Mouse (Mus musculus) limb, embryonic 15.5 days (tissue): ENCODE measurements at regions not wholly inside any gene's neighbourhood (a gene's known extent, or its start where the extent isn't known, plus 50 kb on each side); places are given as distances from the start of the nearest gene placed in this dataset.

Experiments used
- ATAC-seq: fragments of 200-750 bp; cut with Nextera tagmentation; 2 replicates; pipeline ENCODE4 v1.8.0; 2017; ENCODE audit warnings: low read depth, moderate TSS enrichment; ENCODE audit not compliant: insufficient number of reproducible peaks, low FRiP score, low TSS enrichment
- H3K27ac ChIP-seq: fragments of 300-500 bp; sonication (generic); 2 replicates; pipeline ENCODE4 v1.5.1; 2015; ENCODE audit warnings: moderate library complexity, mild to moderate bottlenecking, inconsistent platforms
- H3K27me3 ChIP-seq: fragments of 300-500 bp; sonication (generic); 2 replicates; pipeline ENCODE4 v1.6.1; 2015; ENCODE audit warnings: inconsistent platforms
- H3K36me3 ChIP-seq: fragments of 300-500 bp; sonication (generic); 2 replicates; pipeline ENCODE4 v1.6.1; 2015; ENCODE audit warnings: inconsistent platforms
- H3K4me1 ChIP-seq: fragments of 300-500 bp; sonication (generic); 2 replicates; pipeline ENCODE4 v1.6.1; 2015; ENCODE audit warnings: inconsistent platforms
- H3K4me2 ChIP-seq: fragments of 300-500 bp; sonication (generic); 2 replicates; pipeline ENCODE4 v1.6.1; 2015; ENCODE audit warnings: mild to moderate bottlenecking, inconsistent platforms
- H3K4me3 ChIP-seq: fragments of 300-500 bp; sonication (generic); 2 replicates; pipeline ENCODE4 v1.5.1; 2015; ENCODE audit warnings: mild to moderate bottlenecking, inconsistent platforms
- H3K9ac ChIP-seq: fragments of 300-500 bp; sonication (generic); 2 replicates; pipeline ENCODE4 v1.6.1; 2015; ENCODE audit warnings: inconsistent platforms
- H3K9me3 ChIP-seq: fragments of 300-500 bp; sonication (generic); 2 replicates; pipeline ENCODE4 v1.6.1; 2016; ENCODE audit warnings: inconsistent platforms
- WGBS: fragments of 180-500 bp; shearing (Covaris S2); methylation state at CpG from one replicate; pipeline ENCODE4 v1.1.7; 2015; 5-methylcytosine and 5-hydroxymethylcytosine counted together

DNA sequence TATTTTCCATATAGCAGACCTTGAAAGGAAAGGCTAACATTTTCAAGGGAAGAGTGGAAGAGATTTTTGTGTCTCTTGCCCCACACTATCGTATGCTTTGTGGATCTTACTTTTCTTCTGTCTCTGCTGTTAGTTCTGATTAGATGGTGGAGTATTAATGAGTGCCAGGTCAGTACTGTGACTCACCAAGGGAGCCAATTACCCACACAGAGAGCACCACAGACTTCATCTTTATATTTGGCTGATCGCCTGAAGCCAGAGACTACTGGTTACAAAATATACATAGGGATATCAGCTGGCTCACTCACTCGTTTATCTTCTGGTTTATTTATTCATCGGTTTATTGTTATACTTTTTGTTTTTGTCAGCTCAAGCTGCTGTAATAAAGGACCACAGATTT is 381.5 kb downstream of the Brinp2 start:
- 62% methylated on average over 4 of the region's 4 CpGs for WGBS
- Histone ChIP-seq H3K27ac (no peak overlapping the region), H3K9ac (no peak overlapping the region), H3K4me1 (no peaks in the 10 kb centered on the region), H3K4me2 (no peak overlapping the region), H3K4me3 (no peak overlapping the region), H3K27me3 (no peaks in the 10 kb centered on the region), H3K9me3 (no peaks in the 10 kb centered on the region), H3K36me3 (no peaks in the 10 kb centered on the region)
- no peak for ATAC-seq

DNA sequence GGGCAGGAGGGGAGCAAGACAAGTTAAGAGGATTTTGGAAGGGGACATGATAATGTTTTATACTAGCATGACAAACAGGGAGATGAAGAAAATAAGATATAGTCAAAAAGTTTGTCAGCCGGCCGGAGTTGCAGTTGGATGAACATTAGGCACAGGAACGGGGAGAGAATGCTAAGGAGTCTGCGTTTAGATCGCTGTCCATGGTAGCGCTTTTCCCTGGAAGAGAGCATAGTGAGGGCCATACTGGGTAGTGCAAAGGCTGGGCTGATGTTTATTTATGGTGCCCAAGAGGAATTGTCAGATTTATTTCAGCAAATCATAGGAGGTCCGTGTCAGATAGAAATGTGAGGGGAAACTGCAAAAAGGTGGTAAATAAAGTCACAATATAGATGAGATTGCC is 337.0 kb downstream of the Brinp2 start:
- no peak for ATAC-seq

DNA sequence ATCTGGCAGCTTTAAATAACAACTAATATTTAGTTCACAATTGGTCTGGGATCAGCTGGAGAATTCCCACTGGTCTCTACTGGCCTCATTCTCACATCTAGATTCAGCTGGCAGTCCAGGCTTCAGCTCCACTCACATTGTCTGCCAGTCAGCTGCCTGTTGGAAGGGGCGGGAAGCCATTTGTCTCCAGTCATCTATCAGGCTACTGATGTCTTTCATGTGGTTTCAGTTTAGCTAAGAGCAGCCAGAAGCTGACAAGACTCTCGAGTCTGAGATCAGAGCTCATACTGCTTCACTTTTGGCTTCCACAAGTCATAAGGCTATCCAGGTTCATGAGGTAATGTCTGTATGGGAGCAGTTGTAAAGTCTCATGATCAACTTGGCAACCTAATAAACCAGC is 316.4 kb downstream of the Brinp2 start:
- H3K9ac ChIP-seq: no peak overlapping the region
- no peak for ATAC-seq
- H3K4me1 ChIP-seq: no peaks in the 10 kb centered on the region
- no peaks in the 10 kb centered on the region for H3K27me3 ChIP-seq
- no peak overlapping the region for H3K27ac ChIP-seq
- H3K36me3 ChIP-seq: no peaks in the 10 kb centered on the region
- 22% methylated on average over 2 of the region's 2 CpGs for WGBS
- no peak overlapping the region for H3K4me3 ChIP-seq
- H3K4me2 ChIP-seq: no peak overlapping the region
- no peaks in the 10 kb centered on the region for H3K9me3 ChIP-seq

More for the DNA sequence above, 337.0 kb downstream of the Brinp2 start:
- Histone ChIP-seq H3K9me3 (no peaks in the 10 kb centered on the region), H3K36me3 (no peaks in the 10 kb centered on the region), H3K9ac (no peak overlapping the region), H3K27me3 (no peaks in the 10 kb centered on the region), H3K27ac (no peak overlapping the region), H3K4me3 (no peak overlapping the region), H3K4me1 (no peaks in the 10 kb centered on the region), H3K4me2 (no peak overlapping the region)
- 20% methylated on average over 7 of the region's 7 CpGs for WGBS

DNA sequence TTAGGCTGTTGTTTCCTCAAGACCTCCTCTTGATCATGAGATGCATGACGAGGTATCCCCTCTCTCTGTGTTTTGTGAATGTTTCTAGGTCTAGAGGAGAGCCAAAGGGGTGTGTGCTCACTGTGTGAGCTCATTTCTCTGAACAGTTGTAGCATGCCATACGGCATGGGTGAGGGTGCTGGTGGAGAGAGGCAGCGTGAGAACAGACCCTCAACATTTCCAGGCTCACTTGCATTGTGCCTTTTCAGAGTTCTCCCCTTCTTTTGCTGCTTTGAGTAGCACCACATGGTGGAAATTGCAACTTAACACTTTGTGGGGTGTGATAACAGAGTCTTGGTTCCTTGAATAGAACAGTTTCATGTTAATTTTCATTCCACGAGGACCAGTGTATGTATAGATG is 315.8 kb downstream of the Brinp2 start:
- no peak for ATAC-seq
- Histone ChIP-seq H3K9me3 (no peaks in the 10 kb centered on the region), H3K4me2 (no peak overlapping the region), H3K27ac (no peak overlapping the region), H3K4me3 (no peak overlapping the region), H3K4me1 (no peaks in the 10 kb centered on the region), H3K27me3 (no peaks in the 10 kb centered on the region), H3K9ac (no peak overlapping the region), H3K36me3 (no peaks in the 10 kb centered on the region)
- 68% methylated on average over 4 of the region's 4 CpGs for WGBS

DNA sequence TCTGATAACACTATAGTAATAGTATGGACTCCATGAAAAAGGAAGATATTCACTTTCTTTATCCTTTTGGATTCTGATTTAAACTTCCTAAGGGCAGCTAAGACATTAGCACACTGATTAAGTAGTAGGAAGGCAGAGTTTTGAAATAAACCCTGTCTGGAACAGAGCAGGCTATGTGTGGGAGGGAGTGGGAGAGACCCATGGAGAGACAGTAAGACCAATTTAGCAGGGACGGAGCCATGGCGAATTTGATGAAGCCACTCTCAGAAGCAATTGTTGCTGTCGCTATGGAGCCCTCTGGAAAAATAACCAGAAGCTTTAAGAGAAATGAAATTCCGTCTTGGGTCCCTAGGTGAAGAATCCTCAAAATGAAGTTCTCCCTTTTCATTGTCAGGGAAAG is 303.5 kb downstream of the Brinp2 start:
- Histone ChIP-seq H3K27me3 (no peaks in the 10 kb centered on the region), H3K27ac (no peak overlapping the region), H3K36me3 (no peaks in the 10 kb centered on the region), H3K4me1 (no peaks in the 10 kb centered on the region), H3K4me3 (no peak overlapping the region), H3K9me3 (no peaks in the 10 kb centered on the region), H3K9ac (no peak overlapping the region), H3K4me2 (no peak overlapping the region)
- WGBS: 78% methylated on average over 4 of the region's 4 CpGs
- ATAC-seq: no peak

DNA sequence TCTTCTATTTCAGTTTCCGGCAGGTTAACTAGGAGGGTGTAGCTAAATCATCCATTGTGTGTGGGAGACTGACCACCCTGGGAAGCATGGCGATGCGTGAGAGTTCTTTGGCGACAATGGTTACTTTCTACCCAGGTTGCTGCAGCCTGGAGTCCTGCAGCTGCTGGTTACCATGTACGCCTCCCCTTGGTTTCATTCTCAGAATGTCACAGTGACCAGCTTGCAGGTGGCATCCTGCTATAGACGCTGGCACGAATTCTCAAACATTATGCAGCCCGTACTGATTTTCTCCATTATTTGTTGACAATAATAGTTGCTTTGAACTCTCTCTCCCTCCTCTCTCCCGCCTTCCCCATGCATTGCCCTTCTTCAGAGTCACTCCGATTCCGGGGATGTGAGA is 301.2 kb downstream of the Brinp2 start:
- WGBS: 84% methylated on average over 11 of the region's 11 CpGs
- no peaks in the 10 kb centered on the region for H3K9me3 ChIP-seq
- H3K4me3 ChIP-seq: no peak overlapping the region
- no peak overlapping the region for H3K9ac ChIP-seq
- no peak for ATAC-seq
- no peaks in the 10 kb centered on the region for H3K4me1 ChIP-seq
- H3K27me3 ChIP-seq: no peaks in the 10 kb centered on the region
- no peak overlapping the region for H3K27ac ChIP-seq
- no peaks in the 10 kb centered on the region for H3K36me3 ChIP-seq
- no peak overlapping the region for H3K4me2 ChIP-seq

DNA sequence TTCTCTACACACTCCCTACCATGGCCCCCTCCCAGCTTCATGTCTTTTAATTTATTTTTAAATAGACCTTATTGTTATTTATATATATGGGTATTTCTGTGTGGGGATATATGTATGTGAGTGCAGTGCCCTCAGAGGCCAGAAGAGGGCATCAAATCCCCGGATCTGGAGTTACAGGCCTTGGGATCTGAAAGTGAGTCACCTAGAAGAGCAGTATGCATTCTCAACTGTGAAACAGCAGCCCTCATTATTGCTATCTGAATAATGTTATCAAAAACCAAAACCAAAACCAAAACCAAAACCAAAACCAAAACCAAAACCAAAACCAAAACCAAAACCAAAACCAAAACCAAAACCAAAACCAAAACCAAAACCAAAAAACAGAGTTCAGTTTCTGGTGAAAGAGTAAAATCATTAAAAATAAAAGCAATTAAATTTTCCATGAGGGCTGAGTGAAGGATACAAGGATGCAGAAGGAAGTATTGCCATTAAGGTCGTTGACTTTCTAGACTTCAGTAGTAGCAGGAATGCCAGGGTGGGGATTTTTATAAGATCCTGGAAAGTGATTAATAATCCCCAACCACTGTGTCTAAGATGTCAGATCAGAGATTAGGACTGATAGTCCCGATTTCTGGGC is 299.0 kb downstream of the Brinp2 start:
- Histone ChIP-seq H3K4me3 (no peak overlapping the region), H3K27me3 (no peaks in the 10 kb centered on the region), H3K27ac (no peak overlapping the region), H3K9ac (no peak overlapping the region), H3K4me1 (no peaks in the 10 kb centered on the region), H3K4me2 (no peak overlapping the region), H3K9me3 (no peaks in the 10 kb centered on the region), H3K36me3 (no peaks in the 10 kb centered on the region)
- 53% methylated on average over 3 of the region's 3 CpGs for WGBS
- no peak for ATAC-seq

DNA sequence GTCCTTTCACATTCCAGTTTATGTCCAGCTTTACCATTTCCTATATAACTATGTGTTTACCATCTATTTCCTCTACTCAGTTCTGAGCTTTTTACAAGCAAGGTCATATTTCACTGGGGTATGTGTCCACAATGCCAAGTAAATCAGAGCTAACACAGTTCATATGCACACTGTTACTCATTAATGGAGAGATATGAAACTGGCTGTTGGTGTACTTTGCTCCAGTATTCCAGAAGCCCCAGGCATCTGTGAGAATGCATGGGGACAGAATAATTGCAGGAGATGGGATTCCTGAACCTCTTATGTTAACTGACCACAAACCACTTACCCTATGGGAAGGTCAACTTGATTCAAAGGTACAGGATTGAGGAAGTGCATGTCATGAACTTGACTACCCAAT is 298.3 kb downstream of the Brinp2 start:
- ATAC-seq: no peak

DNA sequence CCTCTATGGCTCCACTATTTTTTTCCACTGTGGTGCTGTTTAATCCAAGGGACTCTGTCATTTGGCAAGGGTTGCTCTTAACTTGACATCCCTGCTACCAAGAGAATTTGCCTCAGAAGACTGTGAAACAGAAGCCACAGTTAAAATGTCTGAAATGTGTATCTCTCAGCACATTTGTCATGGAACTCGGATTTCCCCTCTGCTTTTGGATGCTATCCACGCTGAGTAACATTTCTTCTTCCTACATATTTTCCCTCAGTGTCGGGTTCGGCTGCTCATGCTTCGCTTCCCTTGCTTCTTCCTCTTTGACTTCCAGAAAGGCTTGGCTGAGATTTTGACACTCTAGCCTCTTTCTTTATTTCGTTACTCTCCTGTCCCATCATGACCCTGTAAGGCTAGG is 294.1 kb downstream of the Brinp2 start:
- H3K36me3 ChIP-seq: no peaks in the 10 kb centered on the region
- no peak for ATAC-seq
- no peak overlapping the region for H3K4me2 ChIP-seq
- 78% methylated on average over 6 of the region's 6 CpGs for WGBS
- no peaks in the 10 kb centered on the region for H3K27me3 ChIP-seq
- no peak overlapping the region for H3K9ac ChIP-seq
- no peak overlapping the region for H3K27ac ChIP-seq
- no peaks in the 10 kb centered on the region for H3K9me3 ChIP-seq
- no peak overlapping the region for H3K4me3 ChIP-seq
- H3K4me1 ChIP-seq: no peaks in the 10 kb centered on the region

More for the DNA sequence above, 298.3 kb downstream of the Brinp2 start:
- Histone ChIP-seq H3K27me3 (no peaks in the 10 kb centered on the region), H3K9ac (no peak overlapping the region), H3K4me2 (no peak overlapping the region), H3K4me1 (no peaks in the 10 kb centered on the region), H3K27ac (no peak overlapping the region), H3K36me3 (no peaks in the 10 kb centered on the region), H3K9me3 (no peaks in the 10 kb centered on the region), H3K4me3 (no peak overlapping the region)

DNA sequence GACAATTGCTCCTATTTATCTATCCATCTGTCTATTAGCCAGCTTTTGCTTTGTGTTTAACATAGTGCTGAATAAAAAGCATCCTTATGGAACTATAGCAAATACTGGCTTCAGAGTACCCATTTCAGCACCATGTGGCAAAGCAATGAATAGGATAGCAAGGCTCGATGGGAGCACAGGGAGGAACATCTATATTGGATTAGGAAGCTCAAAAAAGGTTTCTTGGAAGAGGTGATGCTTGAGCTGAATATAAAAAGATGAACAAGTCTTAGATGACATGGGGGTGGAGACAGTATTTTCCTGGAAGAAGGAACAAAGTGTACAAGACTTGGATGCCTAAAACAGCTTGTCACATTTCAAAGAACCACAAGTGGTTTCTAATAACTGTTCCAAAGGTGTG is 273.9 kb downstream of the Brinp2 start:
- 74% methylated on average over 1 of the region's 1 CpGs for WGBS
- Histone ChIP-seq H3K27ac (no peak overlapping the region), H3K4me3 (no peak overlapping the region), H3K27me3 (no peaks in the 10 kb centered on the region), H3K9ac (no peak overlapping the region), H3K9me3 (no peaks in the 10 kb centered on the region), H3K4me1 (no peaks in the 10 kb centered on the region), H3K4me2 (no peak overlapping the region), H3K36me3 (no peaks in the 10 kb centered on the region)
- ATAC-seq: no peak

DNA sequence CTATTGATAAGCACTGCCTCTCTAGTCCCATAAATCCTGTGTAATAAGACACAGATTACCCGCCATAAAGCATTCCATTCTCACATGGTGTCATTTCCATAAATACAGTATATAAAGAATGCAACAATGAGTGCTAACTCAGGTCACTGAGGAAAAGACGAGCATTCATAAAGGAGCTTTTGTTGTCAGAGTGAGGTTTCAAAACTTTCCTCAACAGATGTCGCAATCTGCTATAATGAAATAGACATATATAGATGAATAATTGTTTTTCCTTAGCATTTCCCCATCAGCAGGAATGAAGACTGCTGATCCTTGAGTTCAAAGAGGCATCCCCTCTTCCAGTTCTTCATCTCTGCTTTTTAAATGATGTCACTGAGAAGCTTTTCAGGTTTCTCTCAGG is 270.3 kb downstream of the Brinp2 start:
- H3K27ac ChIP-seq: no peak overlapping the region
- H3K9me3 ChIP-seq: no peaks in the 10 kb centered on the region
- H3K4me1 ChIP-seq: no peaks in the 10 kb centered on the region
- H3K9ac ChIP-seq: no peak overlapping the region
- no peaks in the 10 kb centered on the region for H3K36me3 ChIP-seq
- no peak overlapping the region for H3K4me3 ChIP-seq
- no peaks in the 10 kb centered on the region for H3K27me3 ChIP-seq
- WGBS: 73% methylated on average over 3 of the region's 3 CpGs
- ATAC-seq: no peak
- no peak overlapping the region for H3K4me2 ChIP-seq

DNA sequence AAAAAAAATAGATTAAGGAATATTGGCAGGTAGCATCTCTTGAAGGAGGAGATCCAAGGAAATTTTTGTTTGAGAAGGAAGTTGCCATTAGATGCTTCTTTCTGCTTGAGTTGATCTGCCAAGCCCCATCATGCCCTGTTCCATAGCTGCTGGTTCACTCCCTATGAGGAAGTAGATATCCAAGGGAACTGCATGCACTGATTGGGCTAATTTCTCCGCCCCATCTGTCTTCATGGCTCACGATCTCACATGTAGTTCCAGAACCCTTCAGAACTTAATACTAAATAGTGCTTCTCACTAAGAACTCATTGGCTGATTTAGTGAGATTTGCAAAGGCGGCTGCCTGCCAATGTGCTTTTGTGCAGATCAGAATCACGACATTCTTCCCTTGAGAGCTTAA is 258.6 kb downstream of the Brinp2 start:
- 80% methylated on average over 4 of the region's 4 CpGs for WGBS
- H3K4me3 ChIP-seq: no peak overlapping the region
- H3K27me3 ChIP-seq: no peaks in the 10 kb centered on the region
- ATAC-seq: no peak
- H3K4me1 ChIP-seq: no peaks in the 10 kb centered on the region
- H3K9me3 ChIP-seq: no peaks in the 10 kb centered on the region
- no peak overlapping the region for H3K4me2 ChIP-seq
- no peak overlapping the region for H3K9ac ChIP-seq
- no peak overlapping the region for H3K27ac ChIP-seq
- no peaks in the 10 kb centered on the region for H3K36me3 ChIP-seq

DNA sequence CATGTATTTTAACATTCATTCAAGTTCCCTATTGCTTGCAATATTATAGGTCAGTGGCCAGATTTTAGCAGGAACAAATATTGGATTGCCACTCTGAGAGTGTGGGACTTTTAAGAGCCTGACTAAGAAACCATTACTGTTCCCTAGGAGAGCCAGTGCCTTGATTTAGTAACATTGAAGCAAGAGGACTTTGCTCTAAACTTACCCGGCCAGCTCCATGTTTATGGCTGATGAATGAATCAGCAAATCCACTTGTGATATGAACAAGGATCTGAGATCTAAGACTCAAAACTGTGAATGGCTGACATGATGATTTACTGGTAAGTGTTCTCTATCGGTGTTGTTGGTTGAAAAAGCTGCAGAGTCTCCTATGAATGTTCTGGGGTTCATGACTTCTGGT is 236.4 kb downstream of the Brinp2 start:
- Histone ChIP-seq H3K9ac (no peak overlapping the region), H3K27me3 (no peaks in the 10 kb centered on the region), H3K4me2 (no peak overlapping the region), H3K4me3 (no peak overlapping the region), H3K27ac (no peak overlapping the region), H3K4me1 (no peaks in the 10 kb centered on the region), H3K36me3 (no peaks in the 10 kb centered on the region), H3K9me3 (no peaks in the 10 kb centered on the region)
- 74% methylated on average over 2 of the region's 2 CpGs for WGBS
- ATAC-seq: no peak
